Mouse (Mus musculus) heart, embryonic 11.5 days (tissue): Measurements from ENCODE around the gene Loxl4. TPM values are rescaled to one million over a fixed set of nuclear protein-coding genes. Genes with fewer than 3 reads are reported as not detected.

Source experiments
- ATAC-seq: fragments of 200-750 bp; cut with Nextera tagmentation; replicated peaks from 2 replicates; pipeline ENCODE4 v1.8.0; 2017; ENCODE audit warnings: moderate library complexity; ENCODE audit not compliant: insufficient number of reproducible peaks, low FRiP score, low TSS enrichment
- H3K27ac ChIP-seq: fragments of 300-500 bp; sonication (generic); 2 replicates; pipeline ENCODE4 v1.5.1; 2014; ENCODE audit warnings: mild to moderate bottlenecking, low read depth, low read length
- H3K27me3 ChIP-seq: fragments of 300-500 bp; sonication (generic); 2 replicates; pipeline ENCODE4 v1.6.1; 2014; ENCODE audit warnings: mild to moderate bottlenecking, low read length, mixed read lengths; ENCODE audit not compliant: control insufficient read depth, insufficient read depth
- H3K36me3 ChIP-seq: fragments of 300-500 bp; sonication (generic); 2 replicates; pipeline ENCODE4 v1.6.1; 2014; ENCODE audit warnings: mild to moderate bottlenecking, low read length, moderate library complexity, mixed read lengths; ENCODE audit not compliant: control insufficient read depth, insufficient read depth
- H3K4me1 ChIP-seq: fragments of 300-500 bp; sonication (generic); 2 replicates; pipeline ENCODE4 v1.6.1; 2014; ENCODE audit warnings: low read length; ENCODE audit not compliant: control insufficient read depth, insufficient read depth
- H3K4me2 ChIP-seq: fragments of 300-500 bp; sonication (generic); 2 replicates; pipeline ENCODE4 v1.6.1; 2014; ENCODE audit warnings: mild to moderate bottlenecking, moderate library complexity
- H3K4me3 ChIP-seq: fragments of 300-500 bp; sonication (generic); 2 replicates; pipeline ENCODE4 v1.5.1; 2014; ENCODE audit warnings: low read depth, low read length
- H3K9ac ChIP-seq: fragments of 300-500 bp; sonication (generic); 2 replicates; pipeline ENCODE4 v1.6.1; 2014; ENCODE audit warnings: mild to moderate bottlenecking, low read depth, low read length, moderate library complexity
- H3K9me3 ChIP-seq: fragments of 300-500 bp; sonication (generic); replicated peaks from 2 replicates; pipeline ENCODE4 v1.6.1; 2016; ENCODE audit warnings: low read length; ENCODE audit not compliant: control insufficient read depth
- WGBS: fragments of 180-500 bp; shearing (Covaris S2); extraction: QIAGEN DNeasy Blood & Tissue Kit; methylation state at CpG from one replicate; pipeline ENCODE4 v1.1.7; 2014; ENCODE audit not compliant: insufficient replicate concordance; 5-methylcytosine and 5-hydroxymethylcytosine counted together
- polyA plus RNA-seq: library from polyadenylated mRNA; unstranded; fragments of >200 nt; fragmentation: Nextera tagmentation; extraction: Ambion mirVana; gene quantifications from 2 replicates; pipeline ENCODE4 v1.2.1, GENCODE M21; 2014

The Loxl4 gene
- polyA plus RNA-seq, 1 experiment from 2014 or later = 0.14 TPM

GRCm38 (mm10) chr19:42601445-42601844, 11.2 kb downstream of the Loxl4 start:
- Histone ChIP-seq H3K4me1 (no peaks in the 10 kb centered on the region), H3K9me3 (no peaks in the 10 kb centered on the region), H3K4me3 (no peak overlapping the region), H3K27ac (no peak overlapping the region), H3K9ac (no peak overlapping the region), H3K27me3 (0 out of 2 replicates have a peak, but pooled peaks cover 3% of the 10 kb centered on the region), H3K36me3 (no peaks in the 10 kb centered on the region), H3K4me2 (no peak overlapping the region)
- WGBS = 93% methylated on average over 2 of the region's 2 CpGs
- no peak for ATAC-seq

- Histone ChIP-seq H3K4me3 (no peak overlapping the region), H3K36me3 (no peaks in the 10 kb centered on the region), H3K27me3 (0 out of 2 replicates have a peak, but pooled peaks cover 3% of the 10 kb centered on the region), H3K4me2 (no peak overlapping the region), H3K9ac (no peak overlapping the region), H3K27ac (no peak overlapping the region), H3K4me1 (no peaks in the 10 kb centered on the region), H3K9me3 (no peaks in the 10 kb centered on the region)
- no peak for ATAC-seq
- whole genome bisulfite sequencing = 57% methylated on average over 3 of the region's 3 CpGs
Observed at GRCm38 (mm10) chr19:42600591-42600990, 12.0 kb downstream of the Loxl4 start.

DNA sequence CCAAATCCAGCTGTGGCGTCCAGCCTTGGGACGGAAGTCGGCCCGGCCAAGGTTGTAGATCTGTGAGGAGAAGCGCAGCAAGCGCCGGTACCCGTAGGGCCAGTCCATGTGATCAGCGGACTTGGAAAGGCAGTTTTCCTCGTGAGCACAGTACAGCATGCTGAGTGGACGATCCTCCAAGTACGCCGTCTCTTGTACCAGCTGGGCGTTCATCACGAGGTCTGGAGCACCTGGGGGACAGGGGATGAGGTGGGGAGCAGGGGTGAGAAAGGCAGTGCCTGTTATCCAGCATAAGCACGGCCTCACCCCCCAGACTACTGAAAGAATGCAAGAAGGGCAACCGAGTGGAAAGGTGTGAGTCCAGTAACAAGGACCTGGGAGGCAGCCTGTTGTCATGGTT, 12.7 kb downstream of the Loxl4 start:
- no peaks in the 10 kb centered on the region for H3K9me3 ChIP-seq
- no peak overlapping the region for H3K4me2 ChIP-seq
- no peaks in the 10 kb centered on the region for H3K4me1 ChIP-seq
- no peak for ATAC-seq
- H3K27ac ChIP-seq = no peak overlapping the region
- H3K36me3 ChIP-seq = no peaks in the 10 kb centered on the region
- no peak overlapping the region for H3K4me3 ChIP-seq
- WGBS = 89% methylated on average over 17 of the region's 17 CpGs
- H3K9ac ChIP-seq = no peak overlapping the region
- 0 out of 2 replicates have a peak, but pooled peaks cover 3% of the 10 kb centered on the region for H3K27me3 ChIP-seq

GRCm38 (mm10) chr19:42597896-42598295, 14.7 kb downstream of the Loxl4 start:
- H3K27me3 ChIP-seq = no peaks in the 10 kb centered on the region
- no peaks in the 10 kb centered on the region for H3K9me3 ChIP-seq
- 92% methylated on average over 6 of the region's 6 CpGs for WGBS
- no peak overlapping the region for H3K4me3 ChIP-seq
- no peak overlapping the region for H3K9ac ChIP-seq
- no peaks in the 10 kb centered on the region for H3K36me3 ChIP-seq
- H3K27ac ChIP-seq = no peak overlapping the region
- H3K4me2 ChIP-seq = no peak overlapping the region
- ATAC-seq = no peak
- peaks cover 6% of the 10 kb centered on the region for H3K4me1 ChIP-seq

GRCm38 (mm10) chr19:42597286-42597685, 15.3 kb downstream of the Loxl4 start:
- Histone ChIP-seq H3K4me2 (no peak overlapping the region), H3K27ac (no peak overlapping the region), H3K9ac (no peak overlapping the region), H3K4me1 (peaks cover 8% of the 10 kb centered on the region), H3K27me3 (no peaks in the 10 kb centered on the region), H3K36me3 (no peaks in the 10 kb centered on the region), H3K4me3 (no peak overlapping the region), H3K9me3 (no peaks in the 10 kb centered on the region)
- ATAC-seq = no peak
- WGBS = 90% methylated on average over 12 of the region's 12 CpGs

DNA sequence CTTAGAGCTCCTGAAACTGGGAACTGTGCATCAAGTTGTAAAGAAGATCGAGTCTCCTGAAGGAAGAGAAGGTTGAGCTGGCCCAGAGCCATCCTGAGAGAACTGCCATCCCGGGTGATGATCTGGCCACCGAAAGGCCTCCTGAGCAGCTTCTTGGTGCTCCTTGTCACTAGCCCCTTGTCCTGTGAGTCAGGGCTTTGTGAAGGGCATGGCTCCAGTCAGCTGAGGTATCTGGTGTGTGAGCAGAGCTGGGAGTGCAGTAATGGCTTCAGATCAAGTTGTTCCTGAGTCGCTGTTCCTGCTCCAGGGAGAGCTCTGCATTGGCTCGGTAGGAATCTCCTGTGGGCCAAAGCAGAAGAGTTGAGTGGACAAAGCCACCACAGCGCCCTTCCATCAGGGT, 17.5 kb downstream of the Loxl4 start:
- Histone ChIP-seq H3K4me2 (no peak overlapping the region), H3K27me3 (no peaks in the 10 kb centered on the region), H3K9ac (no peak overlapping the region), H3K9me3 (no peaks in the 10 kb centered on the region), H3K4me3 (no peak overlapping the region), H3K27ac (no peak overlapping the region), H3K4me1 (peaks cover 8% of the 10 kb centered on the region), H3K36me3 (no peaks in the 10 kb centered on the region)
- 85% methylated on average over 6 of the region's 6 CpGs for WGBS
- ATAC-seq = no peak

DNA sequence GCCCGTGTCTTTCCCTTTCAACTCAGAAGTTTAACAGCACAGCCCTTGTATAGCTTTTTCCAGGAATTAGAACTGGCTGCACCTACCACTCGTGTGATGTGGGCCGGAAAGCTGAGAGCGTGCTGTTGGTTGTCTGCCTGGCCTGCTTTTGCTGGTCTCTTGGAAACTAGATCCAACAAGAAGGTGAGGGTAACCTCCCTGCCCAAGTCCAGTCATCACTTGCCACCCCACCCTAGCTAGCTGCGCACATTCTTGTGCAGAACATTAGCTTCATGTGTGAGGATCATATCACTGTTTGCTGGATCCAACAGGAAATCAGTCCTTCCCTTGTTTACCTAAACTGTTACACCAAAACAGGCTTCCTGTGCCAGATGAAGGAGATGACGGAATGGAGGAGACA, 19.2 kb downstream of the Loxl4 start:
- H3K4me1 ChIP-seq = peaks cover 8% of the 10 kb centered on the region
- H3K9me3 ChIP-seq = no peaks in the 10 kb centered on the region
- H3K36me3 ChIP-seq = no peaks in the 10 kb centered on the region
- H3K27ac ChIP-seq = no peak overlapping the region
- no peak overlapping the region for H3K4me2 ChIP-seq
- no peaks in the 10 kb centered on the region for H3K27me3 ChIP-seq
- ATAC-seq = no peak
- no peak overlapping the region for H3K9ac ChIP-seq
- WGBS = 89% methylated on average over 6 of the region's 6 CpGs
- no peak overlapping the region for H3K4me3 ChIP-seq

DNA sequence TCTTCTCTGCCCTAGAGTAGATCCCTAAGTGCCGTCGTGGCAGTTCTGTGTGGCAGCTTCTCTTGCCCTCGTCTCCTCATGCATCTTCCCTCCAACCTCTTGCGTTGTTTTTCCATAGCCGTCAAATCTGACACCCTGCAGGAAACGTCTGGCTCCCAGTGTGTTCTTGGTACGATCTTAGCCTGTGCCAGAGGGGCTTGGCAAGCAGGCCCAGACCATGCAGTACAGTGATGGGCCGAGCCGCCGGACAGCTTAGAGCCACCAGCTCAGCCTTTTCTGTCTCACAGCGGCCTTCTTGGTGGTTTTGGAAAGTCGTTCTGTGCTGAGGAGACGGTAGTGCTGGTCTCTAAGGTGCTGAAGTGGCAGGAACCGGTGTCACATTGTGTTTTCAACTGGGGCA, 21.1 kb downstream of the Loxl4 start:
- Histone ChIP-seq H3K4me1 (peaks cover 14% of the 10 kb centered on the region), H3K36me3 (no peaks in the 10 kb centered on the region), H3K9ac (no peak overlapping the region), H3K9me3 (no peaks in the 10 kb centered on the region), H3K4me3 (no peak overlapping the region), H3K27ac (no peak overlapping the region), H3K27me3 (no peaks in the 10 kb centered on the region), H3K4me2 (no peak overlapping the region)
- no peak for ATAC-seq
- WGBS = 77% methylated on average over 14 of the region's 14 CpGs

GRCm38 (mm10) chr19:42589246-42589645, 23.4 kb downstream of the Loxl4 start:
- WGBS = 84% methylated on average over 1 of the region's 1 CpGs
- Histone ChIP-seq H3K9me3 (no peaks in the 10 kb centered on the region), H3K4me3 (no peak overlapping the region), H3K27me3 (no peaks in the 10 kb centered on the region), H3K4me1 (peaks cover 14% of the 10 kb centered on the region), H3K9ac (no peak overlapping the region), H3K4me2 (no peak overlapping the region), H3K27ac (no peak overlapping the region), H3K36me3 (no peaks in the 10 kb centered on the region)
- no peak for ATAC-seq
